Mouse (Mus musculus): ENCODE measurements around the gene Adamts17.

Gene Adamts17

DNA sequence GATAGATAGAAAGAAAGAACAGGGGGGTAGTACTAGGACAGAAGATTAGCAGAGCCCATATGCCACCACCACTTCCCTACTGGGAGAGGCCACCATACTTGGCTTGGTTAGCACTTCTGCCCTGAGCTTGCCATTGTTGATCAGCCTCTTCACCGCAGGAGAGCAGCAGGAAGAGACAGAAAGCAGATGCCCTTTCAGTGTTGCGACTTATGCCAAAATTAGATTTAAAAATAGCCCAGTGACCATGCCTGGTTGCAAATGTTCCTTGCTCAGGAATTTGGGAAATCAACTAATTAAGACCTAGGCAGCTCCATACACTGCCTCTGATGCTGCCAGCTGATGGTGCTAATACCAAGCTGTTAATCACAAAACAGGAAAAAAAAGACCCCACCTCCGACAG lies 216.0 kb downstream of the Adamts17 start:
- Histone ChIP-seq H3K27me3 (ENCODE audit: control insufficient read depth, insufficient read depth, low read length, poor library complexity, severe bottlenecking) (no peaks in the 10 kb centered on the region), H3K36me3 (ENCODE audit: control insufficient read depth, insufficient read depth, low read length, poor library complexity, severe bottlenecking) (no peaks in the 10 kb centered on the region)
- no peak for DNase-seq (ENCODE audit: low read depth, low spot score)

- no peaks in the 10 kb centered on the region for H3K36me3 ChIP-seq (ENCODE audit: control insufficient read depth, insufficient read depth, low read length, poor library complexity, severe bottlenecking)
- no peak for DNase-seq (ENCODE audit: low read depth, low spot score)
These were observed 222.2 kb downstream of the Adamts17 start for GRCm38 (mm10) chr7:67061756-67062155.

DNA sequence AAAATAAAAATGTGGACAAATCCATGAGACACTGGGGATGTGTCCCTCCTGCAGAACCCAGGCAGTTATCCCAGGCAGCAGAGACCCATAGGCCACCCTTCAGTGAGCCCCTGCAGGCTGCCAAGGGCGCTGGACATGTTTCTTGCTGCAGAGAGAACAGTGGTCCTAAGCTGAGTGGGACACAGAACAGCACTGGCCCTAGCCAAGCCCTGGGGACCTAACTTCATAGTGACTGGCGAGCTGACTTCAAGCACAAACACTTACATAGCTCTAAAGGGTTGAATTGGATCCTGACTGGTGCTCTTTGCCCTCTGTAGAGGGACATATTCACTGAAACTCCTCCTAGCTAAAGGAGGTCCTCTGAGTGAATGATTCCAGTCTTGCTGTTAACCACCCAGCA lies 223.0 kb downstream of the Adamts17 start:
- Histone ChIP-seq H3K36me3 (ENCODE audit: control insufficient read depth, insufficient read depth, low read length, poor library complexity, severe bottlenecking) (no peaks in the 10 kb centered on the region), H3K27me3 (ENCODE audit: control insufficient read depth, insufficient read depth, low read length, poor library complexity, severe bottlenecking) (no peaks in the 10 kb centered on the region)
- DNase-seq (ENCODE audit: low read depth, low spot score), result no peak

More at GRCm38 (mm10) chr7:67061756-67062155, 222.2 kb downstream of the Adamts17 start:
- no peaks in the 10 kb centered on the region for H3K27me3 ChIP-seq (ENCODE audit: control insufficient read depth, insufficient read depth, low read length, poor library complexity, severe bottlenecking)

GRCm38 (mm10) chr7:67064627-67065305 lies 225.2 kb downstream of the Adamts17 start:
- no peaks in the 10 kb centered on the region for H3K36me3 ChIP-seq (ENCODE audit: control insufficient read depth, insufficient read depth, low read length, poor library complexity, severe bottlenecking)
- no peaks in the 10 kb centered on the region for H3K27me3 ChIP-seq (ENCODE audit: control insufficient read depth, insufficient read depth, low read length, poor library complexity, severe bottlenecking)
- no peak for DNase-seq (ENCODE audit: low read depth, low spot score)

DNA sequence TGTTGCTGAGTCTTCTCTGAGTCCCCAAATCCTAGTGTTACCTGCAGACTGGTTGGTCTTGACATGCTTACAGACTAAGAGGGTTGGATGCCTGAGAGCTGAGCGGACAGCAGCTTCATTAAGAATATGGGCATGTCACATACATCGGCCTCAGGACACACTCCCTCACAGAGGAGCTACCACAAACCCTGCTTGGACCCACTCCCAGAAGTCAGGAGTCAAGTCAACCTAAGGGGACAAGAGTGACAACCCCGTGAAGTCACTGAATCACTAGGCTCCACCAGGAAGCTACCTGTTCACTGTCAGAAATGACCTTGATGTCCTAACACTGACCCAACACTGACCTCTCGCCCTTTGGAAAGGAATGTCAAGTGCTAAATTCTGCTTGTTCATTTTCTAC lies 226.1 kb downstream of the Adamts17 start:
- no peak for DNase-seq (ENCODE audit: low read depth, low spot score)
- Histone ChIP-seq H3K36me3 (ENCODE audit: control insufficient read depth, insufficient read depth, low read length, poor library complexity, severe bottlenecking) (no peaks in the 10 kb centered on the region), H3K27me3 (ENCODE audit: control insufficient read depth, insufficient read depth, low read length, poor library complexity, severe bottlenecking) (no peaks in the 10 kb centered on the region)

DNA sequence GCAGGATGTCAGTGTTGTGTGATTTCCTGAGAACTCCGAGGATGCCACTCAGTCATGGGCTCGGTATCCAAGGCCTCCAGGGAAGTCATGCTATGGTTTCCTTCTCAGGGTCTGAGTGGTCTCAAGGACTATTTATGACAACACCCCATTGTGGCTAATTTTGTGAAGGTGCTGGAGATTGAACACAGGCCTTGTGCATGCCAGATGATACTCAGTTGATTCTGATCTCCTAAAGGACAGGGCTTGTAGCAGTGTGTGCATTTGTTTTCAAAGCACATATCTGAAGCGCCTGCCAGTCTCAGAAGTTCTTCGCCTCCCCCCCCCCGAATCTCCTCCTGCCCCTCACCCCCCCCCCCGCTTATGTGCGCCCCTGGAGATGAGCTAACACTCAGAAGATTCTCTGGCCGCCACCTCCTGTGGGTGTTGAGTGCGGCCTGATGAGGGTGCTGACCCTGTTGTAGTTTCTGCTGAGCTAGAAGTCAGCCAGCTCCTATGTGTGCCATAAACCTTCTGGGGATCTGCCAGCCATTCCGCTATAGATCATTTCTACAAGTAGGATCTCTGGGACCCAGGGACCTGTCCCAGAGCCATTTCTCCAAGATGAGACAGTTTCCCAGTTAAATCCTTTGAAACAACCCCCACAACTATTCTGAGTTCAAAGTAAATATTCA lies 232.6 kb downstream of the Adamts17 start:
- Histone ChIP-seq H3K36me3 (ENCODE audit: control insufficient read depth, insufficient read depth, low read length, poor library complexity, severe bottlenecking) (no peaks in the 10 kb centered on the region), H3K27me3 (ENCODE audit: control insufficient read depth, insufficient read depth, low read length, poor library complexity, severe bottlenecking) (no peaks in the 10 kb centered on the region)
- DNase-seq (ENCODE audit: low read depth, low spot score), result no peak

GRCm38 (mm10) chr7:67082751-67083150 lies 243.2 kb downstream of the Adamts17 start:
- no peak for DNase-seq (ENCODE audit: low read depth, low spot score)
- H3K36me3 ChIP-seq (ENCODE audit: control insufficient read depth, insufficient read depth, low read length, poor library complexity, severe bottlenecking), result no peaks in the 10 kb centered on the region
- no peaks in the 10 kb centered on the region for H3K27me3 ChIP-seq (ENCODE audit: control insufficient read depth, insufficient read depth, low read length, poor library complexity, severe bottlenecking)

- DNase-seq (ENCODE audit: low read depth, low spot score), result no peak
- no peaks in the 10 kb centered on the region for H3K36me3 ChIP-seq (ENCODE audit: control insufficient read depth, insufficient read depth, low read length, poor library complexity, severe bottlenecking)
- no peaks in the 10 kb centered on the region for H3K27me3 ChIP-seq (ENCODE audit: control insufficient read depth, insufficient read depth, low read length, poor library complexity, severe bottlenecking)
These were observed 248.2 kb downstream of the Adamts17 start for GRCm38 (mm10) chr7:67087759-67088158.

DNA sequence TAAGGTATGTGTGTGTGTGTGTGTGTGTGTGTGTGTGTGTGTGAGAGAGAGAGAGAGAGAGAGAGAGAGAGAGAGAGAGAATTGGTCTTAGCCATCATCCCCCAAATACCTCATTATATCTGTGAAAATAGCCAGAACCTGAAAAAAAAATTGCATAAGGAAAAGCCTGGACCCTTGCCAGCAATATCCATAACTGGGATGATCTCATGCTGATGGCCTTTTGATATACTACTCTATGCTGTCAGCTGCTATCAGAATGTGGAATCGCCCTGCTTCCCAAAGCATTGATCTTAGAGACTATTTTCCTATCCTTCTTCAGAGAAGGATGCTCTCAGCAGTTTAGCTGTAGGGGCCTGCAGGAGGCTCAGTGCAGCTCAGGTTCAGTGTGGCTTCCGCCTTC lies 257.6 kb downstream of the Adamts17 start:
- DNase-seq (ENCODE audit: low read depth, low spot score), result no peak
- Histone ChIP-seq H3K36me3 (ENCODE audit: control insufficient read depth, insufficient read depth, low read length, poor library complexity, severe bottlenecking) (no peaks in the 10 kb centered on the region), H3K27me3 (ENCODE audit: control insufficient read depth, insufficient read depth, low read length, poor library complexity, severe bottlenecking) (no peaks in the 10 kb centered on the region)

DNA sequence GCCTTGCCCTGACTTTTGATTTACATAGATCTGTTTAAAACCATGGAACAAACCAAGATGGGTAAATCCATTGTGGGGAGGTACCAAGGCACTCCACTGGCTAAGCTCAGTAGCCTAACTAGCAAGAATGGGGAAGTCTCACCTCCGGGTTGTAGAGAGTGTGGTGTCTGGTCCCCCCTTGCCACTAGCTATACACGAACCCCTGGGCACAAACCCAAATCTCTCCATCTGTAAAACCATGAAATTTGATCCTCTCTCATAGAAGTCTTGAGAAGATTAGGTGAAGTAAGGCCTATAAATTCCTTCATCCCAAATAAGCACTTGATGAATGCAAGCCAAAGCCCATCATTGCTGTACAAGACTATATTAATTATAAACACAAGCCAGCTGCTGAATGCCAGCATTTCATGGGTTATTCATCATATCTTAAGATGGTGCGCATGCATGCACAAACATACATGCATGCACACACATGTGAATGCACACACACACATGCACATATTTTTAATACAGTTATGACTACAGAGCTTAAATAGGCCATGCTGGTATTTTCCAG lies 262.0 kb downstream of the Adamts17 start:
- H3K36me3 ChIP-seq (ENCODE audit: control insufficient read depth, insufficient read depth, low read length, poor library complexity, severe bottlenecking), result no peaks in the 10 kb centered on the region
- H3K27me3 ChIP-seq (ENCODE audit: control insufficient read depth, insufficient read depth, low read length, poor library complexity, severe bottlenecking), result no peaks in the 10 kb centered on the region
- no peak for DNase-seq (ENCODE audit: low read depth, low spot score)

DNA sequence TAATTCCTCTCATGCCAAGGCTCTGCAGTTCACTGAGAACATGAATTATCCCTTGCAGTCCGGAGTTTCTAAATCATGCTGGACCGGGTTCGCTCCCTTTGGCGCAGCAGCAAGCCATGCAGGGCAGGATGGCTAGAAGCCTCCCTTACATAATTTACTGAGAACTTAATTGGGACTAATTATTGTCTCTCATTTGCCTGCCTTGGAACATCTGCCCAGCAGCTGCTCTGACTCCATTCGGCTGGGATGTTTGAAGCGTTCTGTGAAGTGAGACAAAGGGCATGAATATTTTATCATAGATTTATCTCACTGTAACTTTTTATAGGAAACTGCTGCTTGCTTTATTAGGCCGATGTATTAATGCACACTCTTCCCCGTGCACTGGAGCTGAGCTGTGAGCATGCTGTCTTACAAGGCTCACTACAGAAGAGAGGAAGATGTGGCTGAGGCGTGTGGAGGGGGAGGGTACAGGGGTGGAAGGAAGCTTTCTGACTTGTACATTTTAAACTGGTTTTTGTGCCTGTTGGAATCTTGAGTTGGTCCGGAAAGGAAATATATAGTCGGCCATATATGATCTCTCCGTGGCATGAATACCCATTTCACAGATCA lies 271.1 kb downstream of the Adamts17 start:
- DNase-seq (ENCODE audit: low read depth, low spot score), result no peak
- Histone ChIP-seq H3K36me3 (ENCODE audit: control insufficient read depth, insufficient read depth, low read length, poor library complexity, severe bottlenecking) (no peaks in the 10 kb centered on the region), H3K27me3 (ENCODE audit: control insufficient read depth, insufficient read depth, low read length, poor library complexity, severe bottlenecking) (no peaks in the 10 kb centered on the region)

- Histone ChIP-seq H3K36me3 (ENCODE audit: control insufficient read depth, insufficient read depth, low read length, poor library complexity, severe bottlenecking) (no peaks in the 10 kb centered on the region), H3K27me3 (ENCODE audit: control insufficient read depth, insufficient read depth, low read length, poor library complexity, severe bottlenecking) (no peaks in the 10 kb centered on the region)
- no peak for DNase-seq (ENCODE audit: low read depth, low spot score)
These were observed 273.1 kb downstream of the Adamts17 start for GRCm38 (mm10) chr7:67112495-67113216.

DNA sequence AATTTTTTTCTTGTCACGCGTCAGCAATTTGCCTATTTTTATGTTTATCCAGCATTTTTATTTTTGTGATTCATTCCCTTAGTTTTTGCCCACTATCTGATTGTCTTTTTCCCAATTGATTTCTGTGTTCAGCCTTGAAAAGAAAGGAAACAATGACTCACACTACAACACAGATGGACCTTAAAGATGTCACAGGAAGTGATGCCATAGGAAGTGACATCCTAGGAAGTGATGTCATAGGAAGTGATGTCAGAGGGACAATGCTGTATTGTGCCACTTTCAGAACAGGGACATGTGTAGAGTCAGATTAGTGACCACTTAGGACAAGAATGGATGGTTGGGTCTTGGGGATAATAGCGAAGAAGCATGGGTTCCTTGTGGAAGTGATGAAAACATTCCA lies 274.5 kb downstream of the Adamts17 start:
- Histone ChIP-seq H3K27me3 (ENCODE audit: control insufficient read depth, insufficient read depth, low read length, poor library complexity, severe bottlenecking) (no peaks in the 10 kb centered on the region), H3K36me3 (ENCODE audit: control insufficient read depth, insufficient read depth, low read length, poor library complexity, severe bottlenecking) (no peaks in the 10 kb centered on the region)
- no peak for DNase-seq (ENCODE audit: low read depth, low spot score)

DNA sequence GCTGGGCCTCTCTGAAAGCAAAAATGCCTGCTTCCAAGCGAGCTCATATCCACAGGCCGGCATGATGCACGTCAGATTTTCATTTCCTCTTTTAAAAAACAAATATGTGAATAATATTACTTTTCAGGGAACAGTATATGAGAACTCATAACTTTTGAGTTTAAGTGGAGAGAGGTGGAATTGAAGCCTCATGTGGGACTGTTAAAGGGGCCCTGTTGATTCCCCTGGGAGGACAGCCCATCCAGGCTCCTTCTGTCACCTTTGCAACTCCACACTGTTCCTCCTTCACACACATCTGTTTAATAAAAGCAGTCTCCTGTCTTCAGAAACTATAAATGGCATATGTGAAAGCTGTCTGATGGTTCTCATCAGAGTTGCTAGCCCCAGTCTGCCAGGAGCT lies 275.5 kb downstream of the Adamts17 start:
- H3K27me3 ChIP-seq (ENCODE audit: control insufficient read depth, insufficient read depth, low read length, poor library complexity, severe bottlenecking), result no peaks in the 10 kb centered on the region
- DNase-seq (ENCODE audit: low read depth, low spot score), result no peak
- H3K36me3 ChIP-seq (ENCODE audit: control insufficient read depth, insufficient read depth, low read length, poor library complexity, severe bottlenecking), result no peaks in the 10 kb centered on the region

- no peak for DNase-seq (ENCODE audit: low read depth, low spot score)
- Histone ChIP-seq H3K27me3 (ENCODE audit: control insufficient read depth, insufficient read depth, low read length, poor library complexity, severe bottlenecking) (no peaks in the 10 kb centered on the region), H3K36me3 (ENCODE audit: control insufficient read depth, insufficient read depth, low read length, poor library complexity, severe bottlenecking) (no peaks in the 10 kb centered on the region)
These were observed 295.6 kb downstream of the Adamts17 start for GRCm38 (mm10) chr7:67135140-67135539.

Data from splenic B cell, adult 2 months (primary cell).